Mouse (Mus musculus) erythroblast, embryonic 14.5 days (primary cell): ENCODE data around the gene Pkig. TPM values are rescaled to one million over a fixed set of nuclear protein-coding genes. Genes with fewer than 3 reads are reported as not detected.
A peak's percentile ranks its signal among the peaks of the same experiment; 100 is the strongest.

Experiments used
- H3K27me3 ChIP-seq: 2 replicates; pipeline ENCODE4 v1.6.1; 2012; ENCODE audit warnings: inconsistent platforms; ENCODE audit not compliant: control insufficient read depth
- H3K36me3 ChIP-seq: 2 replicates; pipeline ENCODE4 v1.6.1; 2012; ENCODE audit warnings: mild to moderate bottlenecking, inconsistent platforms; ENCODE audit not compliant: control insufficient read depth
- H3K4me1 ChIP-seq: 2 replicates; pipeline ENCODE4 v1.6.1; 2012; ENCODE audit warnings: inconsistent platforms; ENCODE audit not compliant: control insufficient read depth
- H3K4me3 ChIP-seq: replicated peaks from 2 replicates; pipeline ENCODE3; 2012; ENCODE audit warnings: moderate library complexity, mild to moderate bottlenecking, inconsistent platforms
- H3K9me3 ChIP-seq: 2 replicates; pipeline ENCODE4 v1.6.1; 2012; ENCODE audit warnings: low read length, inconsistent platforms, mixed read lengths; ENCODE audit not compliant: control insufficient read depth
- GATA1 ChIP-seq: IDR thresholded peaks from 2 replicates; pipeline ENCODE4 v1.6.1; 2012; ENCODE audit warnings: low read length, inconsistent platforms, mixed read lengths
- TAL1 ChIP-seq: IDR thresholded peaks from 3 replicates; pipeline ENCODE4 v1.6.1; 2012; ENCODE audit warnings: low read length, inconsistent platforms, mixed read lengths
- polyA plus RNA-seq: library from polyadenylated mRNA; stranded (reverse); fragments of >175 nt; gene quantifications from 2 replicates; pipeline ENCODE4 v1.2.3, GENCODE M21; 2012

Pkig gene
- polyA plus RNA-seq, 1 experiment, result 157 TPM

DNA sequence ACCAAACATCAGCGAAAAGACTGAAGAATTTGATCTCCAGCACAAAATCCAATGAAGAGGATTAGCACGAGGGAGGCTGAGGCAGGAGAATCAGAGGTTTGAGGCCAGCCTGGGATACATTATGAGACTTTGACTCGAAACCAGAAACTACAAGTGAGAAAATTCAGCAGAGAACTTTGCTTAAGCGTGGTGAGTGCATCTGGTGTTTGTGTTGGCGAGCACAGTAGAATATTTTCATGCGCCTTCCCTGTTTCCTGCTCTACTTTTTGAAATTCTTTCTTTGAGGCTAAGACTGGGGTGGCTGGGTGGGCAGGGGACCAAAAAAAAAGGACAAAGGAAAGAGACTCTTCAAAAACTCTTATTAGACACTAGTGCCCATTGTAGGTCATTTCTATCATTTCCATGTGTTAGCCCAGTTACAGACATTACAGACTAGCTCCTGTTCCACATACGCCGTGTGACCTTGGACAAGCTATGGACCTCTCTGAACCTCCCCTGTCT, 53.2 kb downstream of the Pkig start:
- TF ChIP-seq TAL1 (no peak), GATA1 (no peak)
- Histone ChIP-seq H3K36me3 (peaks cover 58% of the 10 kb centered on the region), H3K4me3 (no peak overlapping the region), H3K27me3 (no peaks in the 10 kb centered on the region), H3K4me1 (peaks cover 48% of the 10 kb centered on the region), H3K9me3 (no peaks in the 10 kb centered on the region)

- TF ChIP-seq GATA1 (no peak), TAL1 (no peak)
- Histone ChIP-seq H3K4me1 (peaks cover 43% of the 10 kb centered on the region), H3K27me3 (no peaks in the 10 kb centered on the region), H3K4me3 (no peak overlapping the region), H3K9me3 (no peaks in the 10 kb centered on the region), H3K36me3 (peaks cover 64% of the 10 kb centered on the region)
Measured at GRCm38 (mm10) chr2:163712473-163712872, 54.3 kb downstream of the Pkig start.

GRCm38 (mm10) chr2:163712874-163713273, 54.7 kb downstream of the Pkig start:
- Histone ChIP-seq H3K9me3 (no peaks in the 10 kb centered on the region), H3K27me3 (no peaks in the 10 kb centered on the region), H3K4me3 (no peak overlapping the region), H3K36me3 (peaks cover 64% of the 10 kb centered on the region), H3K4me1 (peaks cover 40% of the 10 kb centered on the region)
- TF ChIP-seq GATA1 (no peak), TAL1 (no peak)

GRCm38 (mm10) chr2:163713340-163713739, 55.2 kb downstream of the Pkig start:
- peaks cover 64% of the 10 kb centered on the region for H3K36me3 ChIP-seq
- H3K4me3 ChIP-seq, result no peak overlapping the region
- H3K9me3 ChIP-seq, result no peaks in the 10 kb centered on the region
- TF ChIP-seq TAL1 (no peak), GATA1 (no peak)
- H3K27me3 ChIP-seq, result no peaks in the 10 kb centered on the region
- peaks cover 37% of the 10 kb centered on the region for H3K4me1 ChIP-seq

GRCm38 (mm10) chr2:163716448-163716847, 58.3 kb downstream of the Pkig start:
- no peak for TF ChIP-seq GATA1
- TF ChIP-seq TAL1, result no peak
- Histone ChIP-seq H3K36me3 (peaks cover 62% of the 10 kb centered on the region), H3K4me3 (no peak overlapping the region), H3K4me1 (peaks cover 31% of the 10 kb centered on the region), H3K9me3 (no peaks in the 10 kb centered on the region), H3K27me3 (no peaks in the 10 kb centered on the region)

- H3K27me3 ChIP-seq, result no peaks in the 10 kb centered on the region
- TF ChIP-seq GATA1, result no peak
- no peak overlapping the region for H3K4me3 ChIP-seq
- H3K4me1 ChIP-seq, result peaks cover 28% of the 10 kb centered on the region
- H3K9me3 ChIP-seq, result no peaks in the 10 kb centered on the region
- H3K36me3 ChIP-seq, result peaks cover 62% of the 10 kb centered on the region
Measured at GRCm38 (mm10) chr2:163716853-163717252, 58.7 kb downstream of the Pkig start.

DNA sequence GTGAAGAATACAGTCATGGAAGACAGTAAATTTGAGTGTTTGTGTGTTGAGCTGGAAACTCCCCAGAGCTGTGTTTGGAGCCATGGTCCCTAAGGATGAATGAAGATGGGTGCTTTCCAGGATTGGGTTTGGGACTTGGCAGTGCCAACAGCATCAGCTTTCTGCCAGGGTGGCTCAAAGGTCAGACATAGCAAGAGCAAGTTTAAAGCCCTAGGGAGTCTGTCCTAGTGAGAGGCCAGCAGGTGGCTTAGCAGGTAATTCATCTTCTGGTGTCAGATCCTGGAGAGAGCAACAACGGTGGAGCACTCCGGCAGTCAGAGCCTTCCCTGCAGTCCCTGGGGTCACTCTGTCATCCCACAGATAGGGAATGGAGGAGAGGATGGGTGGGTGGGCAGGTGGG, 60.3 kb downstream of the Pkig start:
- no peak overlapping the region for H3K4me3 ChIP-seq
- no peaks in the 10 kb centered on the region for H3K9me3 ChIP-seq
- peaks cover 65% of the 10 kb centered on the region for H3K36me3 ChIP-seq
- TF ChIP-seq GATA1, result no peak
- TF ChIP-seq TAL1, result no peak
- peaks cover 19% of the 10 kb centered on the region for H3K4me1 ChIP-seq
- no peaks in the 10 kb centered on the region for H3K27me3 ChIP-seq

DNA sequence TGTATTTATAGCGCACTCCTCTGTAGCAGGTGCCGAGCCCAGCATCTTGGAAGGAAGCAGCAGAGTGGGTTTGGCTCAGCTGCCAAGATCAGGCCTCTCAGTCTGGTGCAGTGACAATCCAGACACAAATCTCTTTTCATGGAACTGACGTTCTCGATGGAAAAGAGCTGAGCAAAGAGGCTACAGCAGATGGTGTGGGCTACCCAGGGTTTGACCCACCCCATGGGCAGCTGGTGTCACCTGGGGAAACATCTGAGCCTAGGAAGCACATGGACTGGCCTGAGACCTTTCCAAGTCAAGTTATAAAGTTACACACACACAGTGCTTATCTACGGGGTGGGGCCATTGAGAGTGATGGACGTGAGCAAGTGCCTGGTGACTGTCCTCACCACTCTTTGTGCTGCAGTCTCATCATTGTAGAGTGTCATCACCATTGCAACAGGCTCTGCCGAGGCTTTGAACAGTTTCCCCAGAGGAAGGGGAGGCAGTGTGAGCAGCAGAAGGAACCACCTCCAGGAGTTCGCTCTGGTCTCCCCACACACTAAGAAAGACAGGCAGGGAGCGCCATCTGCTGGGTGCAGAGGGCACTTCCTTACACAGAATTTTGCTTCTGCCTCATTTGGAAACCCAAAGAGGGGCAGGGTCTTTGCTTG, 60.9 kb downstream of the Pkig start:
- TF ChIP-seq TAL1 (no peak), GATA1 (0 out of 2 replicates have a peak, but pooled peaks have one; percentile 22)
- H3K27me3 ChIP-seq, result no peaks in the 10 kb centered on the region
- peaks cover 19% of the 10 kb centered on the region for H3K4me1 ChIP-seq
- no peaks in the 10 kb centered on the region for H3K9me3 ChIP-seq
- H3K36me3 ChIP-seq, result peaks cover 68% of the 10 kb centered on the region
- peak overlapping the region; percentile 44 for H3K4me3 ChIP-seq

DNA sequence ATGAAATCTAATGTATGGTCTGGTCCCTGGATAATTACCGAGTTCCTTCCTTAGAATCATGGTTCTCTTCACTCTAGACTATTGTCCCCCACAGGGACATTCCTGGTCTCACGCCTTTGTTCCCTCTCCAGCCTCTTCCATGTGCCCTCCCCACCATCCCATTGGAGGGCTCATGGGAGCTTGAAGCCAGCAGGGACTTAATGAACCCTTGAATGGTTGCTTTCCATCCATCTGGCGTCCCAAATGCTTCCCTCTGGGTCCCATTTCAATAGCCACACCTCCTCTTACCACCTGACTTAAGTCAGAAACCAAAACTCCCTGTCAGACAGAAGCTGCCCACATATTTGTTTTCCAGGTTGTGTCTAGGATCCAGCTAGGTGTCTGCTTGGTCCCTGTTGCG, 61.4 kb downstream of the Pkig start:
- TF ChIP-seq TAL1, result no peak
- TF ChIP-seq GATA1, result no peak
- no peaks in the 10 kb centered on the region for H3K9me3 ChIP-seq
- peaks cover 19% of the 10 kb centered on the region for H3K4me1 ChIP-seq
- peaks cover 72% of the 10 kb centered on the region for H3K36me3 ChIP-seq
- no peaks in the 10 kb centered on the region for H3K27me3 ChIP-seq
- H3K4me3 ChIP-seq, result no peak overlapping the region

- Histone ChIP-seq H3K4me3 (no peak overlapping the region), H3K27me3 (no peaks in the 10 kb centered on the region), H3K4me1 (peaks cover 17% of the 10 kb centered on the region), H3K36me3 (peaks cover 80% of the 10 kb centered on the region), H3K9me3 (no peaks in the 10 kb centered on the region)
- TF ChIP-seq TAL1 (no peak), GATA1 (no peak)
Measured at GRCm38 (mm10) chr2:163722550-163722949, 64.4 kb downstream of the Pkig start.
